Mouse (Mus musculus): ENCODE results near the gene Lrrc32. TPM values are rescaled to one million over a fixed set of nuclear protein-coding genes. Genes with fewer than 3 reads are reported as not detected.

Gene Lrrc32
- total RNA-seq, 2 experiments from 2014 or later, result 3.7 to 4.6 TPM

DNA sequence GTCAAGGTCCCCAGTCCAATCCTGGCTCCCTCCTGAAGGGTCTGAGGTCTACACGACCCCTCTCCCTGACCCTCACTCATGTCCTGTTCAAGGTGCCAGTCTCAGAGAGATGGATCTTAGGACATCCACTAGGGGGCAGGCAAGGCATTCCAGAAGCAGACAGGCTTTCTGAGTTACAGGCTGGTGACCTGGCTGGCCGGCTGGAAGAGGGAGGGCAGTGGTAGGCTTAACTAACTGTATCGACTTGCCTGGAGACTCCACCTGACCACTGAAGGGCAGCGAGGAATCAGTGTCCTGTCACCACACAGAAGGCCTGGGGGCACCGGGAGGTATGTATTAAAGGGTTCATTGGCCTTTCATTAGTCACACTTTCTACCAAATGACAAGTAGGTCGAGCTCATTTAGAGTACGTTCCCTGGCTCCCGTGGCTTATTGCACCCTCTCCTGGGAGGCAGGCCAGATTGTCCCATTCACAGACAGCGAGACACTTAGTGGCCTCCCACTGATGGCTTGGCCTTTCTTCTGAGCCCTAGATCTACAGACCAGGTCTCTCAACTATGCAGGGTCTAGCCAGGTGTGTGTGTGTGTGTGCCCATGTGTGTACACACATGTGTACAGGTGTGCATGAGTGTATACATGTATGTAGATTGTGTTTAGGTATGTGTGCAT, 7.9 kb upstream of the Lrrc32 start:
- DNase-seq, result peak; percentile 86
- intact Hi-C loops (cut with DNase I), result loop anchor here (1.0 to 2.0 kb wide), 3 partner anchors 109 to 298 kb away; no protein-coding TSS in a partner anchor
- TF ChIP-seq CTCF (IDR thresholded peaks at IDR 0.05), result peak; percentile 98
- peak overlapping the region; percentile 84 for H3K27ac ChIP-seq
- H3K4me3 ChIP-seq, result peak overlapping the region; percentile 45

DNA sequence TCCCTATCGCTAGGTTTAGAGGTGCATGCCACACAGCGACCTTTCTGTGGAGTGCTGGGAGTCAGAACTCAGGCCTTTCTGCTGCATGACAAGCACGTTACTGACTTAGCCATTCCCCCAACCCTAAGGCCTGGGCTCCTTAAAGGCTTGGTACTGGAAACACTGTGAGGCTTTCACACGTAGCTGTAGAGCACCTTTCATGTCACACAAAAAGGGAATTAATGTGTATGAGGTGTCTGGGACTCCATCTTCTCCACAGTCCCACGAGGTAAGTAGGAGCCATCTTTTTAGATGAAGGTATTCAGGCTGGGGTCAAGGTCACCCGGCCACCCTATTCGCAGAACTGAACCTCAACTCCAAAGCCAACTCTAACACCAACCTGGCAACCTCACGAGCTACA, 7.2 kb upstream of the Lrrc32 start:
- Histone ChIP-seq H3K27ac (peak overlapping the region; percentile 84), H3K4me3 (no peak overlapping the region)
- no peak for TF ChIP-seq CTCF (IDR thresholded peaks at IDR 0.05)
- no peak for DNase-seq
- intact Hi-C loops (cut with DNase I), result loop anchor here (1.0 to 2.0 kb wide), 4 partner anchors 108 to 297 kb away; no protein-coding TSS in a partner anchor

DNA sequence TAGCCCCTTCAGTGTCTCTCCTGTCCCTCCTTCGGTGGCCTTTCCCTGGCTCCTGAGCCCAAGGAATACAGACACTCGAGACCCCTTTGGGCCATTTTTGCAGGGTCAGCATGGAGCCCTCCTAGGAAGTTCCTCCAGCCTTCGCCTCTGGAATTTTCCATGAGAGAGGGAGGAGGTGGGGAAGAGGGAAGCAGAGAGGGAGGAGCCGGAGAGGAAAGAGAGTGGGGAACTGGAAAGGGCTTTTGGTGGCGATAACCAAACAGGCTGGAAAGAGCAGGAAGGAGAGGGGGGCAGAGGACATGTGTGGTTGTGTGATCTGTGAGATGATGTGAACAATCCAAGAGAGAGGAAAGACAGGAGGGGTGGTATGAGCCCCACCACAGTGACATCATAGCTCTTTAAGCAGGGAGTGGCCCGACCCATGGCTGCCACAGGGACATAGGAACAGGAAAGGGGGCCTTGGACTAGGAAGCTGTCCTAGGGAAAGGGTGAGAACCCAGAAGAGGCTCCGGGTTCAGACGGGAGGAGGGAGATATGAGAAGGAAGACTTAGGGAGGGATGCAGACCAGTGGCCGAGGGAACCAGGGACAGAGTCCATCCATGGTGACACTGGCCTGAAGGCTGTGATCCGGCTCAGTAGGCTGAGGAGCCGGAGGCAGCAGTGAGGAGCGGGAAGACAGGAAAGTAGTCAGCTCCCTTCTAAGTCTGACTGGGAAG, 6.4 kb upstream of the Lrrc32 start:
- intact Hi-C loops (cut with DNase I), result loop anchor here (2.0 kb wide), 1 partner anchor 216 kb away; no protein-coding TSS in a partner anchor
- TF ChIP-seq CTCF (IDR thresholded peaks at IDR 0.05), result no peak

DNA sequence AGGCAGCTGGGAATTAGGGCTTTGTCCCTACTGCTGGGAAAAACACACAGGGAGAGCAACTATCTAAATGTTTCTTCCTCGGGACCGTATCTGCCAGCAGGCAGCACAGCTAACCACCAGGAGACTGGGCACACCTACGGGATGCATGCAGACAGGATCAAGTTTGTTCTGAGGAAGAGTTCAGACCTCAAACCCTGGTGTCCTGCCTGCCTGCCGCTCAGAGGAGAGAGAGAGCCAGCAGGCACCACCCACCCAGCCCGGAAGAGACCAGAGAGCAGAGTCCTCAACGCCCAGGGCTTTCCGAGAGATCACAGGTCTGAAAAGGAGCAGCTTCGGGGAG, 5.8 kb upstream of the Lrrc32 start:
- Histone ChIP-seq H3K27ac (peak overlapping the region; percentile 84), H3K4me3 (peak overlapping the region; percentile 37)
- TF ChIP-seq CTCF (IDR thresholded peaks at IDR 0.05), result no peak
- no peak for DNase-seq
- intact Hi-C loops (cut with DNase I), result loop anchor here (2.0 kb wide), 1 partner anchor 216 kb away; no protein-coding TSS in a partner anchor

More for the DNA sequence above, 6.4 kb upstream of the Lrrc32 start:
- peak overlapping the region; percentile 84 for H3K27ac ChIP-seq
- DNase-seq, result no peak
- peak overlapping the region; percentile 37 for H3K4me3 ChIP-seq

DNA sequence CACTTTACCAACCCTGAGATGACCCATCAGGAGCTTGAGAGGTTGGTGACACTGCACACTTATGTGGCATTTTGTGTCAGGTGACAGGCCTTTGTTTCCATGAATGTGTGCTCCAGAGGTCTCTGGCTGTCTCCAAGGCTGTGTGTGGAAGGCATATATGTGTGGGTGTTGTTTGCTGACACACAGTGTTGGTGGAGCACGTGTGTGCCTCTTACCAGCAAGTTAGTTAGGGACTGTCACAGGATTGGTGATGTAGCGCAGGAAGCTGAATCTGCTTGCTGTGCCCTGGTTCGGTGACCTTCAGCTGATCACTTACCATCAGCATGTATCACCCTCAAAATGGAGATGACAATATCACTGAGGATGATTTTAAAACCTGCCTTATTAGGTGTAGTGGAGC, 4.2 kb upstream of the Lrrc32 start:
- no peak for DNase-seq
- intact Hi-C loops (cut with DNase I), result no loop called here
- TF ChIP-seq CTCF (IDR thresholded peaks at IDR 0.05), result no peak

DNA sequence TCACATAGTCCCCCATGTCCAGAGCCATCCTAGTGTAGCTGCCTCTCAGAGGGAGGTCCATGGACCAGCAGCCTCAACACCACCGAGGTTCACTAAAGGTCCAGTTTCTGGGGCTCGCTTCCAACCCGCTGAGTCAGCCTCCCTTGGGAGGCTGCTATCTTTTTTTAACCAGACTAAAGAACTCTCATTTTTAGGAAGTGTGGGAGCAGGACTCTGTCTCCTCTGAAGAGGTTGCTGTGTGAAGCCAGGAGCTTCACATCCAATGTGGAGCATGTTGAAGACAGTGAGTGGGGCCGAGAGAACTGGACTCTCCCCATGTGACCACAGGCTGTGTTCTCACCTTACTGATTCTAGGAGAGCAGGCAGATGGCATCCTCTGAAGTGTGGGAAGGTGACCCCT, 3.6 kb upstream of the Lrrc32 start:
- peak; percentile 53 for DNase-seq
- H3K4me3 ChIP-seq, result no peak overlapping the region
- intact Hi-C loops (cut with DNase I), result no loop called here
- no peak for TF ChIP-seq CTCF (IDR thresholded peaks at IDR 0.05)
- peak overlapping the region; percentile 63 for H3K27ac ChIP-seq

More for the DNA sequence above, 4.2 kb upstream of the Lrrc32 start:
- H3K27ac ChIP-seq, result no peak overlapping the region
- H3K4me3 ChIP-seq, result no peak overlapping the region

DNA sequence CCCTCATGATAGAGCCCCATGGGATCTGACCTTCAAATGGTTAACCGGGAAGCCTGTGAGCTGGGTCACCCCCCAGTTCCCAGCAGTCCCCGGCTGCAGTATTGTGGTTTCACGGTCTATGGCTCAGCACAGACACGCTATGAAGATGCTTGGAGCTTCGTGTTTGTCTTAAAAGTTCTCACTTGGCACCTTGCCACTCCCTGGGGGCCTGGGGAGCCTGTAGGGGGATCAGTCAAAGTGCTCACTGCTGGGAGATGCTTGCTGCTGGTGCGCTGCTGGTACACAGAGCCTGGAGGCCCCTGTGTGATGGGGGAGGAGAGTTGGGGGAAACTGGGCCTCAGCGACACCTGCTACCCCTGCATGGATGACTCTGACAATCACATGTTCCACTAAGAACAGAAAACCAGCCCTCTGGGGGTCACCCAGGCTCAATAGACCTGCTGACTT, 2.6 kb upstream of the Lrrc32 start:
- intact Hi-C loops (cut with DNase I), result no loop called here
- no peak for TF ChIP-seq CTCF (IDR thresholded peaks at IDR 0.05)
- Histone ChIP-seq H3K4me3 (no peak overlapping the region), H3K27ac (no peak overlapping the region; the same call in none of the 2 replicates)
- no peak for DNase-seq

DNA sequence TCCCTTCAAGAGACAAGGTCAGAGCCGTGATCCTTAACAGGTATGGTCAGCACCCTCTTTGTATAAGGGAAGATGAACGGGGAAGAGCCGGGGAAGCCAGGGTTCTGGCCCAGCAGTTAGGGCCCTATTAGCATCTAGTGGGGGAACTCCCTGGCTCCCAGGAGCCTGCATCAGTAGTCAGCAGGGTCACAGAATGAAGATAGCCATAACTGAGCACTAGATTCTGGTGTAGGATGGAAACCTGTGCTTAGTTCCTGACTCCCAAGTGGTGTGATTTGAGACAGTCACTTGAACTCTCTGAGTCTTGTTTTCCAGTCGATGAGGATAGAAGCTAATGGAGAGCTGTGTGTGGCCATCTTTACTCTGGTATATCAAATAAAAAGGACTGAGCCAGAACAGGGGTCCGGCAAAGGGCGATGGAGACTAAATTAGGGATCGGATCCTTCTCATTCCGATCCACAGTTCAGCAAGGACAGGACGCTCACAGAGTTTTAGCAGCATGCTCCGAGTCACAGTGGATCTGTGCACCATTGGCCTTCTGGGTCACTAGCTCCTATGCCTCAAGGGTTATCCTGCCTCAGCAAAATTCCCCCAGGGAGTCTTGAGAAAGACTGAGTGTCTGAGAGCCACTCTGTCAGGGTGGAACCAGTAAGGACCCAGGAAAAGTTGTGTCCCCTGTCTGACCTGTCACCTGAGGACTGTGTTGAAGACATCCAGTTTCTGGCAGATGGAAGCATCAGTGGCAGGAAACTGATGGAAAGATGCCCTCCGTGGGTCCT, 1.7 kb upstream of the Lrrc32 start:
- no peak overlapping the region for H3K4me3 ChIP-seq
- no peak for TF ChIP-seq CTCF (IDR thresholded peaks at IDR 0.05)
- intact Hi-C loops (cut with DNase I), result no loop called here
- H3K27ac ChIP-seq, result no peak overlapping the region
- DNase-seq, result no peak

DNA sequence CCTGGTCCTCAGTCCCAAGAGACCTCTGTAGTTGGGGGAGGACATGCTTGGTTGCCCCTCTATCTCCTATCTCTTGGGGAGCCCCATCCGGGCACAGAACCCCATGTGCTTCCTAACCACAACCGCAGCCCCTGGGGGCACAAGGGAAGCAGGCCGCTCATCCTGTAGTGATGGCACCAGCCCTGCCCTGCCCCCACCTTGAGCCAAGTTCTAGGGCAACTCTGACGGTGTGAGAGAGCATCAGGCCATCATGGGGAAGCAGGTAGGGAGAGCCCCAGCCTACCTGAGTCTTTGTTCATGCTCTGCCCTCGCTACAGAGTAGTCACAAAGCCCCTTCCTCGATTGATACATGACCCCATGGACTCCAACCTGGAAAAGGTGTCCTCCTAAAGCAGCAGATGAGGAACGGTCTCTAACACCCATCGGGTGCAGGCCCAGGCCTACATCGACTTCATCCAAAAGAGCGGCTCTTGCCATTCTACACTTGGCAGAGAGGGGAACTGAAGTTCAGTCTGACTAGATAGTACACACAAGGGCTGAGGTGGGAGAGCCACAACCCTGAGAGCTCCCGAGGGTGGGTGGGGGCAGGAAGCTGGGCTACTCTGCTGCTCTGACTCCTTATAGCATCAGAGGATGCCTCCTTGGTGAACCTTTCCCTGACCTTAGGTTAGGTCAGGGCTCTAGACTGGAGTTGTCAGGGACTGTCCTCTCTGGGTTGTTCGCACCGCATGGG, 519 bp upstream of the Lrrc32 start:
- TF ChIP-seq CTCF (IDR thresholded peaks at IDR 0.05), result no peak
- intact Hi-C loops (cut with DNase I), result no loop called here

DNA sequence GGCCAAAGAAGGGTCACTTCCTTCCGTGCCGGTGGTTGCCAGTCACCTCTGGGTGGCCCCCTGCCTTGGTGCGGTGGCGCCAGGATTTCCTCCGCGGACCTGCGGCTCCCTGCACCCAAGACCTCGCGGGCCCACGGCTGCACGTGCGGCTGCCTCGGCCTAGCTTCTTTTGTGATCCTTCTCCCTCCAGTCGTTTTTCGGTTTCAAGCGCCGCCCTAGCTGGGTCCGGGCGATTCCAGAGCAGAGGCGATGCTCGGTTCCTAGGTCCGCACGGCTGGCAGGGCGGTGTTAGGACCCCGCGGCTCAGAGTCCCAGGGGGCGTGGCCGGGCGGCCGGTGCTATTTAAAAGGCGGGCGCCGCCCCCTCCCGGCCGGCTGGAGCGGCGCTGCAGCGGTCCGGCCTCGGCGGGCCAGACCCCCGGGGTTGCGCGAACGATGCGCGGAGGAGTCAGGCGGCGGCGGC, 571 bp downstream of the Lrrc32 start:
- peak overlapping the region; percentile 84 for H3K27ac ChIP-seq
- peak overlapping the region; percentile 73 for H3K4me3 ChIP-seq
- intact Hi-C loops (cut with DNase I), result no loop called here
- peak; percentile 68 for TF ChIP-seq CTCF (IDR thresholded peaks at IDR 0.05)
- DNase-seq, result peak; percentile 89

More for the DNA sequence above, 519 bp upstream of the Lrrc32 start:
- no peak for DNase-seq
- H3K4me3 ChIP-seq, result peak overlapping the region; percentile 73
- peak overlapping the region; percentile 84 for H3K27ac ChIP-seq

DNA sequence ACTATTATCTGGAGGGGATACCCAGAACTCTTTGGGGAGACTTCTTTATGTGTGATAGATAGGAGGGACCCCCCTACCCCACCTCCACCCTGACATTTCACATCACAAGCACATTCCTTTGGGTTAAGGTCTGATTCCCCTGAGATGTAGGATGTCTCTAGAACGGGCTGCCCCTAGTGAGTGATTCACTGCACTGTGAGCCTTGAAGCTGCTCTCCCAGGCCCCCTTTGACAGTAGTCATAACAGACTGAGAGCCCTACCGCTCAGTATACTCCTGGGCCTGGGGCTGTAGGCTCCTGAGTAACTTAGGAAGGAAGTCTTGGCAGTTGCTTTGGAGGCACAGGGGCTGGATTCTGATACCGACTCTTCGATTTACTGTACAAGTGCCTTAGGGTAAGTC, 1.2 kb downstream of the Lrrc32 start:
- H3K4me3 ChIP-seq, result peak overlapping the region; percentile 73
- intact Hi-C loops (cut with DNase I), result no loop called here
- no peak for DNase-seq
- peak overlapping the region; percentile 84 for H3K27ac ChIP-seq
- TF ChIP-seq CTCF (IDR thresholded peaks at IDR 0.05), result no peak

DNA sequence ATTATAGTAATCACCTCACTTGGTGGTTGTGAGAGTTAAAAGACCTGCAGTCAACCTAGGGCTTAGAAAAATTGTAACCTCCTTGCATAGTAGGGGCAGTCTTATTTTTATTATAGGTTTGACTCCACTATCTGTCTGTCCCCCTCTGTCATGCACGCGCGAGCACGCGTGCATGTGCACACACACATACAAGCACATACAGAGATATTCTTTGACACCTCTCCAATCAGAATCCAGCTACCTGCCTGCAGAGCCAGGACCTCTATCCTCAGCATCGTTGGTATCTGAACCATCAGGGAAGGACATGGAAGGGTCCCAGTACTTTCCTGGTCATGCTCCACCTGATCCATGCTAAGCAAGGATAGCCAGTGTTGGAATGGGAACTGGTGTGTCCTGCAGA, 1.8 kb downstream of the Lrrc32 start:
- TF ChIP-seq CTCF (IDR thresholded peaks at IDR 0.05), result no peak
- intact Hi-C loops (cut with DNase I), result no loop called here
- Histone ChIP-seq H3K4me3 (peak overlapping the region; percentile 73), H3K27ac (peak overlapping the region; percentile 84)
- no peak for DNase-seq

Data from gastrocnemius, adult 2 months (tissue).